Mouse (Mus musculus): Measurements from ENCODE around the gene Cyp11a1. TPM values are rescaled to one million over a fixed set of nuclear protein-coding genes. Genes with fewer than 3 reads are reported as not detected.

Cyp11a1 gene
- polyA plus RNA-seq, 1 experiment from 2014 or later: 0.10 TPM

- Histone ChIP-seq H3K27ac (no peak overlapping the region), H3K9ac (no peak overlapping the region), H3K4me2 (peak overlapping the region; percentile 59), H3K27me3 (replicated peaks) (peaks cover 47% of the 10 kb centered on the region), H3K4me3 (peak overlapping the region; percentile 21), H3K4me1 (peaks cover 8% of the 10 kb centered on the region; the same call in 1 of the 2 replicates), H3K9me3 (replicated peaks) (no peaks in the 10 kb centered on the region), H3K36me3 (no peaks in the 10 kb centered on the region)
- no peak for ATAC-seq
- WGBS (ENCODE audit: insufficient replicate concordance): 16% methylated on average over 13 of the region's 13 CpGs
Observed at GRCm38 (mm10) chr9:57997511-57998031, 8.6 kb upstream of the Cyp11a1 start.

GRCm38 (mm10) chr9:57998032-57998659 lies 8.1 kb upstream of the Cyp11a1 start:
- Histone ChIP-seq H3K27ac (no peak overlapping the region), H3K4me2 (peak overlapping the region; percentile 59), H3K9me3 (replicated peaks) (no peaks in the 10 kb centered on the region), H3K36me3 (no peaks in the 10 kb centered on the region), H3K4me1 (peaks cover 8% of the 10 kb centered on the region; the same call in 1 of the 2 replicates), H3K4me3 (peak overlapping the region; percentile 21), H3K27me3 (replicated peaks) (peaks cover 47% of the 10 kb centered on the region), H3K9ac (no peak overlapping the region)
- peak; percentile 51; the same call in 1 of the 2 replicates for ATAC-seq
- 1% methylated on average over 20 of the region's 20 CpGs for WGBS (ENCODE audit: insufficient replicate concordance)

- H3K4me1 ChIP-seq: peaks cover 8% of the 10 kb centered on the region; the same call in 1 of the 2 replicates
- H3K36me3 ChIP-seq: no peaks in the 10 kb centered on the region
- H3K4me3 ChIP-seq: no peak overlapping the region
- no peak overlapping the region for H3K27ac ChIP-seq
- peaks cover 47% of the 10 kb centered on the region for H3K27me3 ChIP-seq (replicated peaks)
- H3K9me3 ChIP-seq (replicated peaks): no peaks in the 10 kb centered on the region
- WGBS (ENCODE audit: insufficient replicate concordance): 49% methylated on average over 2 of the region's 2 CpGs
- no peak for ATAC-seq
- H3K4me2 ChIP-seq: no peak overlapping the region
- no peak overlapping the region for H3K9ac ChIP-seq
Observed at GRCm38 (mm10) chr9:57998685-57999084, 7.5 kb upstream of the Cyp11a1 start.

- Histone ChIP-seq H3K4me2 (no peak overlapping the region), H3K27me3 (replicated peaks) (peaks cover 50% of the 10 kb centered on the region), H3K36me3 (no peaks in the 10 kb centered on the region), H3K9ac (no peak overlapping the region), H3K4me3 (no peak overlapping the region), H3K4me1 (peaks cover 8% of the 10 kb centered on the region; the same call in 1 of the 2 replicates), H3K27ac (no peak overlapping the region), H3K9me3 (replicated peaks) (no peaks in the 10 kb centered on the region)
- WGBS (ENCODE audit: insufficient replicate concordance): 41% methylated on average over 2 of the region's 2 CpGs
- no peak for ATAC-seq
Observed at GRCm38 (mm10) chr9:57999676-58000075, 6.5 kb upstream of the Cyp11a1 start.

GRCm38 (mm10) chr9:58003272-58003671 lies 2.9 kb upstream of the Cyp11a1 start:
- H3K27me3 ChIP-seq (replicated peaks): peaks cover 28% of the 10 kb centered on the region
- no peak overlapping the region for H3K9ac ChIP-seq
- no peaks in the 10 kb centered on the region for H3K36me3 ChIP-seq
- no peaks in the 10 kb centered on the region for H3K9me3 ChIP-seq (replicated peaks)
- ATAC-seq: no peak
- 29% methylated on average over 2 of the region's 2 CpGs for WGBS (ENCODE audit: insufficient replicate concordance)
- no peak overlapping the region for H3K27ac ChIP-seq
- no peak overlapping the region for H3K4me3 ChIP-seq
- no peak overlapping the region for H3K4me2 ChIP-seq
- H3K4me1 ChIP-seq: no peaks in the 10 kb centered on the region

- Histone ChIP-seq H3K36me3 (no peaks in the 10 kb centered on the region), H3K27me3 (replicated peaks) (peaks cover 11% of the 10 kb centered on the region; the same call in 1 of the 2 replicates), H3K4me1 (no peaks in the 10 kb centered on the region), H3K4me3 (no peak overlapping the region), H3K4me2 (no peak overlapping the region), H3K9me3 (replicated peaks) (no peaks in the 10 kb centered on the region), H3K27ac (no peak overlapping the region), H3K9ac (no peak overlapping the region)
- no peak for ATAC-seq
- WGBS (ENCODE audit: insufficient replicate concordance): 60% methylated on average over 12 of the region's 12 CpGs
Observed at GRCm38 (mm10) chr9:58008336-58009014, 2.3 kb downstream of the Cyp11a1 start.

- no peak overlapping the region for H3K9ac ChIP-seq
- H3K27ac ChIP-seq: no peak overlapping the region
- WGBS (ENCODE audit: insufficient replicate concordance): 11% methylated on average over 6 of the region's 6 CpGs
- ATAC-seq: no peak
- no peaks in the 10 kb centered on the region for H3K9me3 ChIP-seq (replicated peaks)
- peaks cover 11% of the 10 kb centered on the region; the same call in 1 of the 2 replicates for H3K27me3 ChIP-seq (replicated peaks)
- H3K4me2 ChIP-seq: no peak overlapping the region
- H3K4me3 ChIP-seq: no peak overlapping the region
- no peaks in the 10 kb centered on the region for H3K4me1 ChIP-seq
- no peaks in the 10 kb centered on the region for H3K36me3 ChIP-seq
Observed at GRCm38 (mm10) chr9:58009015-58009362, 2.8 kb downstream of the Cyp11a1 start.

- Histone ChIP-seq H3K36me3 (no peaks in the 10 kb centered on the region), H3K27ac (no peak overlapping the region), H3K27me3 (replicated peaks) (peaks cover 8% of the 10 kb centered on the region; the same call in 1 of the 2 replicates), H3K4me2 (no peak overlapping the region), H3K9me3 (replicated peaks) (no peaks in the 10 kb centered on the region), H3K4me3 (no peak overlapping the region), H3K9ac (no peak overlapping the region), H3K4me1 (no peaks in the 10 kb centered on the region)
- 38% methylated on average over 3 of the region's 3 CpGs for WGBS (ENCODE audit: insufficient replicate concordance)
- no peak for ATAC-seq
Observed at GRCm38 (mm10) chr9:58009588-58009987, 3.4 kb downstream of the Cyp11a1 start.

- H3K36me3 ChIP-seq: no peaks in the 10 kb centered on the region
- H3K27me3 ChIP-seq (replicated peaks): peaks cover 8% of the 10 kb centered on the region; the same call in 1 of the 2 replicates
- H3K4me3 ChIP-seq: no peak overlapping the region
- WGBS (ENCODE audit: insufficient replicate concordance): 33% methylated on average over 7 of the region's 7 CpGs
- no peak overlapping the region for H3K4me2 ChIP-seq
- no peaks in the 10 kb centered on the region for H3K9me3 ChIP-seq (replicated peaks)
- H3K9ac ChIP-seq: no peak overlapping the region
- no peak overlapping the region for H3K27ac ChIP-seq
- no peaks in the 10 kb centered on the region for H3K4me1 ChIP-seq
- no peak for ATAC-seq
Observed at GRCm38 (mm10) chr9:58011027-58011426, 4.8 kb downstream of the Cyp11a1 start.

GRCm38 (mm10) chr9:58011552-58011951 lies 5.3 kb downstream of the Cyp11a1 start:
- WGBS (ENCODE audit: insufficient replicate concordance): 66% methylated on average over 8 of the region's 8 CpGs
- peaks cover 8% of the 10 kb centered on the region; the same call in 1 of the 2 replicates for H3K27me3 ChIP-seq (replicated peaks)
- ATAC-seq: no peak
- H3K4me2 ChIP-seq: no peak overlapping the region
- no peaks in the 10 kb centered on the region for H3K4me1 ChIP-seq
- H3K4me3 ChIP-seq: no peak overlapping the region
- no peaks in the 10 kb centered on the region for H3K36me3 ChIP-seq
- no peak overlapping the region for H3K9ac ChIP-seq
- H3K27ac ChIP-seq: no peak overlapping the region
- H3K9me3 ChIP-seq (replicated peaks): no peaks in the 10 kb centered on the region

- Histone ChIP-seq H3K36me3 (no peaks in the 10 kb centered on the region), H3K9ac (no peak overlapping the region), H3K27me3 (replicated peaks) (peaks cover 8% of the 10 kb centered on the region; the same call in 1 of the 2 replicates), H3K4me1 (no peaks in the 10 kb centered on the region), H3K27ac (no peak overlapping the region), H3K4me3 (no peak overlapping the region), H3K9me3 (replicated peaks) (no peaks in the 10 kb centered on the region), H3K4me2 (no peak overlapping the region)
- 36% methylated on average over 2 of the region's 2 CpGs for WGBS (ENCODE audit: insufficient replicate concordance)
- ATAC-seq: no peak
Observed at GRCm38 (mm10) chr9:58012486-58012885, 6.3 kb downstream of the Cyp11a1 start.

- 31% methylated on average over 2 of the region's 2 CpGs for WGBS (ENCODE audit: insufficient replicate concordance)
- Histone ChIP-seq H3K4me3 (no peak overlapping the region), H3K4me2 (no peak overlapping the region), H3K9ac (no peak overlapping the region), H3K36me3 (no peaks in the 10 kb centered on the region), H3K4me1 (no peaks in the 10 kb centered on the region), H3K27ac (no peak overlapping the region), H3K27me3 (replicated peaks) (peaks cover 8% of the 10 kb centered on the region; the same call in 1 of the 2 replicates), H3K9me3 (replicated peaks) (no peaks in the 10 kb centered on the region)
- ATAC-seq: no peak
Observed at GRCm38 (mm10) chr9:58012935-58013334, 6.7 kb downstream of the Cyp11a1 start.
